Mouse (Mus musculus): Measurements from ENCODE around the gene Coro1c. TPM values are rescaled to one million over a fixed set of nuclear protein-coding genes. Genes with fewer than 3 reads are reported as not detected.

The Coro1c gene
- 129 to 177 TPM (median 136 TPM) in 3 replicates for total RNA-seq (2017)

DNA sequence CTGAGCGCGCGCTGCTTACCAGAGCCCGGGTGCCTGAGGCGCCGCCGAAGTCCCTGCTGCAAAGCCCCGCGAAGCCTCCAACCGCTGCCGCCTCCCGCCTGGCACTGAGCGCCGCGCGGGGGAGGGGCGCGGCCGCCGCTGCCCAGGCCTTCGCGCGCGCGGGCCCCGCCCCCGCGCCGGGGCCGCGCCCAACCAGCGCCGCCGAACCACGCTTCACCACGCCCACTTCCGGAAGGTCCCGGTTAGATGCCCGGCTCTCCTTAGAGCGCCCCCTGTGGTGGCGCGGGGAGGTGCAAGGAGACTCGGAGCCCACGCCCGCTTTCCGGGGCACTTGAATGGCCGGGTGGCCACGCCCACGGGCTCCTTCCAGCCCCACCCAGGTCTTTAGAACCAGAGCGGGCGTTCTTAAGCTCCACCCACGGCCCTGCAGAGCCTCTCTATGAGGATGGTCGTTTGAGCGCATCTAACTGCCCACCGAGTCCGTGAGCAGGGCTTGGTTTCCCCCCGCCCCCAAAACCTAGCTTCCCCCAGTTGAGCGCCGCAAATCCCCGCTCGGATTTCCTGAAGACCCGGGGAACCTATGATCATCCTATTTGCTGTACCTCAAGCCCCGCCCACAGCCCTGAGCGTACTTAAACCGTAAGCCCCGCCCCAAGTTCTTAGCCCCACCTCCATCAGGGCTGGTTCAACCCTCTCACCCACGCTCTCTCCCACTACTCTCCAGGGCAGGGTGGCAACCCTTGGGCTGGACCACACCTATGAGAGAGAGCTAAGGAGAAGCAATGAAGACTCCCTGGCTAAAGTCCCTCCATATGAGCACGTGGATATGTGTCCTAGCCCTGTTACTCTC, at the start of gene Coro1c:
TSS of gene Coro1c (minus strand) at position 167 of the 850 bp plus-strand sequence.
- peak; percentile 84 for ATAC-seq (replicated peaks; ENCODE audit: insufficient number of reproducible peaks, low FRiP score, low TSS enrichment, poor library complexity, severe bottlenecking)

DNA sequence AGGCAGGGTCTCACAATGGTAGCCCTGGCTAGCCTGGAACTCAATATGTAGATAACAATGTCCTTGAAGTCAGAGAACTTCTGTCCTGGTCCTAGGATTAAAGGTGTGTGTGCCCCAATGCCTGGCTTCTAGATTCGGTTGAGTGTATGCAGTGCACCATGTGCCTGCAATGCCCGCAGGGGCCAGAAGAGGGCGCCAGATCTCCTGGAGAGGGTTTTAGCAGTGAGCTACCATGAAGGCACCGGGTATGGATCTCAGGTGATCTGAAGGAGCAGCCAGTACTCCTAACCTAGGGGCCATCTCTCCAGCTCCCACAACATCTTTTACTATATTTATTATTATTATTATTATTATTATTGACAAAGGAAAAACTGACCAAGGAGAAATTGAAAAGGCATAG, 48.0 kb upstream of the Coro1c start:
- ATAC-seq (replicated peaks; ENCODE audit: insufficient number of reproducible peaks, low FRiP score, low TSS enrichment, poor library complexity, severe bottlenecking), result peak; percentile 58

DNA sequence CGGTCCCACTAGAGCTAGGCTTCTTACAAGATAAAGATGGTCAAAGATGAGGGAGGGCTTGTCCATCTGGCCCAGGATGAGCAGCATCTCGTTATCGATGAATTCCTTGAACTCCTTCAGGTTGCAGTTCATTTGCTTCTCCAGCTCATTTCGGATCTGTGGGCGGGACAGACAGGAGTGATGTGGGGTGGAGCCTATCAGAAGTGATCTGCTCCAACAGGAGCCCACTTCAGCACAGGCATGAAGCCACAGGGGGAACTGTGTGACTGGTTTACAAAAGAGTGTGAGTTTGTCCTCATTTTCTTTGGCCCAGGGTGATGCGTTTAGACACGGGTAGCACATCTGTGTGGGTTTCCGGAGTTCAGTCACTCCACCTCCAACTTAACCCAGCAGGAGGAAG, 47.1 kb upstream of the Coro1c start:
- no peak for ATAC-seq (replicated peaks; ENCODE audit: insufficient number of reproducible peaks, low FRiP score, low TSS enrichment, poor library complexity, severe bottlenecking)

DNA sequence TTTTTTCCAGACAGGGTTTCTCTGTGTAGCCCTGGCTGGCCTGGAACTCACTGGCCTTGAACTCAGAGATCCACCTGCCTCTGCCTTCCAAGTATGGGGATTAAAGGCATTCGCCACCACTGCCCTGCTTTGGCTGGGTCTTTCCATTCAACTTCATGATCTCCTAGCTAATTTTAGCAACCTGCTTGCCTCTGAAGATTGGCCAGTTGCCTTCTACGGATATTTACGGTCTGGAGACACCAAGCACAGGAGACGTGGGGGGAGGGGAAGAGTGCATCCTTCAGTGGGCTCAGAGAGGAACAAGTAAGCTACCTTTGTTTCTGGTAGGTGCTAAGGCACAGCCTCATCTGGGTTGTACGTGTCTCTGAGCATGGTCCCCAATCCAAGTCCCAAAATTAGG, 46.7 kb upstream of the Coro1c start:
- ATAC-seq (replicated peaks; ENCODE audit: insufficient number of reproducible peaks, low FRiP score, low TSS enrichment, poor library complexity, severe bottlenecking), result no peak

DNA sequence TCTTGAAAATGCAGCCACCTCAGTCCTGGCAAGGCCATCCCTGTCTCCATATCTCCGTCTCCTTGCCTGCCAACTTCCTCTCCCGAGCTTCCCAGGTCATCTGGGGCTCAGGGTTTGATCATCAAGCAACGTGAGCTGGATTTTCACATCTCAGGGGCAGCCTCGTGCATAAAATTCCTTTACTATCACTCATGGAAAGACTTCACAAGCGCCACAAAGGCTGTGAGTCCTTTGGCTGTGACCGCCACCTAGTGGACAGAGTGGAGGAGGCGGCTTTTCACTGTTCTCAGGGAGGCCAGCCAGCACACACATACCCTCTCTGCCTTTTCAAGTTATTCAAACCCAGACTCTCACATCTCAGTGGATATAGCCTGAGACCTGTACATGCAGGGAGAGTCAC, 45.9 kb upstream of the Coro1c start:
- ATAC-seq (replicated peaks; ENCODE audit: insufficient number of reproducible peaks, low FRiP score, low TSS enrichment, poor library complexity, severe bottlenecking), result peak; percentile 65

DNA sequence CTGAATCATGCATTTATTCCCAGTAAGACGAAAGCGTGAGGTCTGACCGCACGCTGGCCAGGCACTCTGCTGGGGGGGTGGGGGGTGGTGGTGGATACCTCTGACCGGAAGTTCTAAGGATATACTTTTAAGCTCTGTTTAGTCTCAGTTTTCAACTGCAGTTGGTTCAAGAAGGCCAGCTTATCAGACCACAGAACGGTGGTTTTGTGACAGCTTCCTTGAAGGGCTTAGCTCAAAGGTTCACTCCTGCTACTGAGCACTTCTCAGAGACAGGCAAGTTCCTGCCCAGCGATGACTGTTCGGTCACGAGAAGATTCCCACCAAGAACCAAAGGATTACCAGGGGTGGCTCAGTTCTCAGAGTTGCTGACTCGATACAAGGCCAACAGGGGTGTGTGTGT, 44.0 kb upstream of the Coro1c start:
- no peak for ATAC-seq (replicated peaks; ENCODE audit: insufficient number of reproducible peaks, low FRiP score, low TSS enrichment, poor library complexity, severe bottlenecking)

DNA sequence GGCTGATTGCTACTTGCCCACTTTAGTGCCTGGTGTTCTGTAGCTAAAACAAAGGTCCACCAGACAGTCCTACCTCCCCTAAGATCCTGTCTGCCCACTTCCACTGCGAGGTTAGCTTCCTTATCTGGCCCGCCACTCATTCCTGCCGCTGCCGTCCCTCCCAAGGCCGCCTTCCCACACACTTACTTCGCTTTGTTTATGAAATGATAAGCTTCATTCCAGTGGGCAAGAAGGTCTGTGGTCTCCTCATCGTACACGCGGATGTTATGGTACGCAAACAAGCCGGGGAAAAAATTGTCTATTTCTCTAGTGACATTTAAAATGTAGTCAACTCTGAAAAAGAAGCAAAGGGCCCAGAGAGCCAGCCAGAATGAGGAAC, 43.1 kb upstream of the Coro1c start:
- ATAC-seq (replicated peaks; ENCODE audit: insufficient number of reproducible peaks, low FRiP score, low TSS enrichment, poor library complexity, severe bottlenecking), result no peak

DNA sequence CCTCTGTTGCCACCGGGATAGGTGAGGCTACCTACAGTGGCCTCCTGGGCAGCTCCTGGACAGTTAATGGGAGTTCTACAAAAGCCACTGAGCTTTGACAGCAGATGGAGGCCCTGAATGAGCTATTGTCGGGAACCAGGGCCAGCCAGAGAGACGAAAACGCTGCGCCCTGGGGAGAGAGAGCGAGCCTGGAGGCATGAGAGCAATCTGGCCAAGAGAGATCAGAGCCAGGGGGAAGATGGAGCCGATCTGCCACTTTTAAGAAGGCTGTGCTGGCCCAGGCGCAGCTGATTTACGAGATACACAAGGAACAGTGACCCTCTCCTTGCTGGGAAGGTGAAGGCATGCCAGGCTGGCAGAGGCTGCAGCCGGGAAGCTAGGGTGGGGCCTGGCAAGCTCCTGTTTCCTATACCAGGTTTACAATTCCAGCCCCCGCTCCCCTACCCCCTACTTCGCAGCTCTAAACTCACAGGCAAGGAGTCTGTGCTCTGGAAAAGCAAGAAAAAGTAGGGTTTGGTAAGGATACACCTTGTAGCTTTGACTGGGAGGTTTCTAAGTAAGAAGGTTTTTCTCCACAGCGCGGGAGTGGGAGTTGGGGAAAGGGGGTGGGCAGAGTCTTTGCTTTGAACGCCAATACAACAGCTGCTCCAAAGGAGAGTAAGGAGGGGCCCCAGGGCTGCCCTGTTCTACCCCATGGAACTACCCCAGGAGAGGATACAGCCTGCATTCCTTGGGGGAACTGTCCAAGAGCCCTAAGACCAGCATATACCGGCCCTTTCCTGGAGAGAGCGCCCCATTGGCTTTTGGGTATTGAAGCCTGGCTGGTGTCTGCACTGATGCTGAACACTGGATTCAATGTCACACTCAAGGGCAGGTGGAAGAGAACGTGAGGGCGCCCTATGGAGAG, 42.5 kb upstream of the Coro1c start:
- ATAC-seq (replicated peaks; ENCODE audit: insufficient number of reproducible peaks, low FRiP score, low TSS enrichment, poor library complexity, severe bottlenecking), result no peak

DNA sequence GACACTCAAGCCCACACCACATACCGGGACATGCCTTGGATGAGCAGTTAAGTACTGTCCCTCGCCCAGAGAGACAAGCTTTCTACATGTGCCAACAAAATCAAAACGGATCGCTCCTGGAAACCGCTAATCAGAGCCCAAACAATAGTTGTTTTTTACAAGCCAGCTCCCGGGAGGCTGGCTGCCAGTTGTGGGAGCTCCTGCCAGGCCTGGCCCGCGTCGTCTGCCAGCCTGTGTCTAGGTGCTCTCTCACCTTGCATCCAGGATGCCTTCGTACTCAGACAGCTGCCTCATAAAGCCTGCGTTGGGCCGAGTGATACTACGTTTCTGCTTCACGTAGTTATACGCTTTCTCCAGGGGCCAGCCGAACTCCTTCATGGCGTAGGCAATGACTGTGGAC, 41.6 kb upstream of the Coro1c start:
- no peak for ATAC-seq (replicated peaks; ENCODE audit: insufficient number of reproducible peaks, low FRiP score, low TSS enrichment, poor library complexity, severe bottlenecking)

DNA sequence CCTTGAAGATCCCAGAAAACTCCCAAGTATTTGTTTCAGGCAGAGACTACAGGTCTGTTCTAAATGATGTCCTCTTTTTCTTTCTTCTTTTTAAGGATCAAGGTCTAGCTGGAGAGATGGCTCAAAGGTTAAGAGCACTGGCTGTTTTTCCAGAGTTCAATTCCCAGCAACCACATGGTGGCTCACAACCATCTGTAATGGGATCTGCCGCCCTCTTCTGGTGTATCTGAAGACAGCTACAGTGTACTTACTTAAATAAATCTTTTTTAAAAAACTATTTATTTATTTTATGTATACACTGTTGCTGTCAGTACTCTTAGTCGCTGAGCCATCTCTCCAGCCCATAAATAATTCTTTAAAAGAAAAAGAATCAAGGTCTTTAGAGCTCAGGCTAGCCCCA, 38.7 kb upstream of the Coro1c start:
- no peak for ATAC-seq (replicated peaks; ENCODE audit: insufficient number of reproducible peaks, low FRiP score, low TSS enrichment, poor library complexity, severe bottlenecking)

DNA sequence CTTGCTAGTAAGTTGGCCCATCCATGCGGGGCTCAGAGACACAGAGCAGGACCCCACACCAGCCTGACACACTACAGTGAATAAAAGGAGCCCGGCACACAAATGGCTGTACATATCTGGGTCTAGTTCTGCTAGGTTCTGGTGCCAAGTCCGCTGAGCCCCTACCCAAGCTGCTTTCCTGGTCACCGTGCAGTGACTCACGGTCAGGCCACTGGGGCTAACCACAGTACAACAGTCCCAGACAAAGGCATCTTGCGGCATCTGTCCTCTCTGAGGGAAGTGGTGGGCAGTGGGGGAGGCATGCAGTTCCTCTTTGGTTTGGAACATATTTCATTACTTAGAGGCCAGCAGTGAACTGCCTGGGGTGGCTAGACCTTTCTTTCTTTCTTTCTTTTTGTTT, 36.6 kb upstream of the Coro1c start:
- peak; percentile 91 for ATAC-seq (replicated peaks; ENCODE audit: insufficient number of reproducible peaks, low FRiP score, low TSS enrichment, poor library complexity, severe bottlenecking)

DNA sequence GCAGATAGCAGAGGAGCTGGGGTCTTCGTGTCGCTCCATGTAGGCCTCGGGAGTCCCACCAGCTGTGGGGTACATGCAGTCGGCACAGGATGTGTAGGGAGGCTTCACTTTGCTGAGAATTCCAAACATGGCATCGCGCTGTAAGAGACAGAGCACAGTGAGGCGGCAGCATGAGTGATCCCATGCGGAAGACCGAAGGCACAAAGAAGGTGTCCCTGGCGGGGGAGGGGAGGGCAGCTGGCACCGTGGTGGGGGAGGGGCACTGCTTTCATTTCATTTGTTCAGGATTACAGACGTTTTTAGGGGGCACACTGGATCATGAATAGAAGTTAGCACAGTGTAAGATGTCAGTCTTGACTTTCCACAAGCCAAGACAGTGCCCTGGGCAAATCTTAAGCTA, 34.8 kb upstream of the Coro1c start:
- no peak for ATAC-seq (replicated peaks; ENCODE audit: insufficient number of reproducible peaks, low FRiP score, low TSS enrichment, poor library complexity, severe bottlenecking)

DNA sequence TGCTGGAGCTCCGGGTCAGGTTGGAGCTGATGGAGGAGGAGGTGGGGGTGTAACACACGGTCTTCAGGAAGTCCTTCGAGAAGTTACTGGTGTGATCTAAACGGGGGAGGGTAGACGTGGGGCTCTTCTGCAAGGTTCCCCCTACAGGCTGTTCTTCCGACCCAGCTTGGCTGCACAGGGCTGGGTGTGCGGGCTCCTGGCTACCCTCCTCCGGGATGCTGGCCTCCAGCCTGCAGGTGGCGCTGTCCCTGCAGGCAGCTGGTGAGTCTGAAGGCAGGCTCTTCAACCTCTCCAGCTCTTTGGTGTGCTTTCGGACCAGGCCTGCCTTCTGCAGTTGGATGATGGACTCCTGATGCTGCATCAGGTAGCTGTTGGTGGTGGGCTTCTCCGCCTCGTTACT, 34.0 kb upstream of the Coro1c start:
- ATAC-seq (replicated peaks; ENCODE audit: insufficient number of reproducible peaks, low FRiP score, low TSS enrichment, poor library complexity, severe bottlenecking), result no peak

DNA sequence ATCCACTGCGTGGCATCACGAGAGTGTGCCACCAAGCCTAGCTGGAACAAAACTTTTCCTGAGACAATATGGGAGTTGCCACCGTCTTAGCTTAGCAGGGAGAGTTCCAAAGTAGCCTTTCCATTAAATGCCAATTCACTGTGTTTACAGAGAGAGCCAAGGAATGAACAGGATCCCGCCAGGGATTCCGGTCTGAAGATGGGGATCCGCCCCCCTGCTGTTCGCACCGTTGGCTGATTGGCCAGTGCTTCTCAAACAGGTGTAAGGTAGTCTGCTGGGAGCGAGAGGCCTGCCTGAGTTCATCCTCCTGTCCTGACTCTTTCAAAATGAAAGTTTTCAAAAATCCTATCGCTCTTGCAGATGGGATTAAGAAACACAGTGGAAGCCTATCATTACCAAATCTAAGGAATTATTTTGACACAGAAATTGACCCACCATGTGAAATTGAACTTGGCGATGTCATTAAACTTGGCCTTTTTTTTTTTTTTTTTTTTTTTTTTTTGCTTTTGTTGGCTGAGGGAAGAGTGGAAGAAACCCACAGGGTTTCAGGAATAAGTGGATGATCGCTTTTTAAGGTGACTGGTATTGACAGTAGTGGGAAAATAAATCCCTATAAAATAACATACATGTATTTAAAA, 30.8 kb upstream of the Coro1c start:
- no peak for ATAC-seq (replicated peaks; ENCODE audit: insufficient number of reproducible peaks, low FRiP score, low TSS enrichment, poor library complexity, severe bottlenecking)

DNA sequence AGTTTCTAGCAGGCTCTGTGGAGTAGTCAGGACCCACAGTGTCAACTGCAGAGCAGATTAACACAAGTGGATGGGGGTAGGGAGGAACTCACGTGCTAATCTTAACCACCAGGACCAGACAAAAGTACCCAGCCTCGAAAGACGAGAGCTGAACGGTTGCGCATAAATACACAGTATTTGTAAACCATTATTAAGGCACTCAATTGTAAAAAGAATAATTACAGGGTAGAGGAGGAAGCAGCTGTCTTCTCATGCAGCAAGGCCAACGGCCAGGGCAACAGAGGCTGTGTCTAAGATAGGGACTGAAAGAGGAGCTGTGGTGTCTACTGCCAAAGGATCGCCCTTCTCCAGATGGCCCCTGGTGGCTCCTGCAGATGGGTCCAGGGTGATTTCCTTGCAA, 29.1 kb upstream of the Coro1c start:
- no peak for ATAC-seq (replicated peaks; ENCODE audit: insufficient number of reproducible peaks, low FRiP score, low TSS enrichment, poor library complexity, severe bottlenecking)

DNA sequence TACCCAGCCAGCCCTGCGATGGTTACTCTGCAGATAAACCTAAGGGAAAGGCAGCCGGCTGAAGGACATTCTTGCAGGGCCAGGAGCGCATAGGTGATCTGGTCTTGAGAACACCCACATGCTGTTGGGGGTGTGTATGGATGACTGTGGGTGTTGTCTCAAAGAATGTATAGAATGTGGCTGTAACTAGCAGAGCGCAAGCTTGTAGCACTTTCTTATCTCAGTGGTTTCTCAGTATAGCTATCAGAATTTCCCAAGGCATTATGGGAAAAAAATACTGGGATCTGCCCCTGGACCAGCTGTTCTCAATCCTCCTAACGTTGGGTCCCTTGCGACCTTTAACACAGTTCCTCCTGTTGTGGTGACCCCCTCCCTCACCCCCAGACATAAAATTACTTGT, 25.3 kb upstream of the Coro1c start:
- no peak for ATAC-seq (replicated peaks; ENCODE audit: insufficient number of reproducible peaks, low FRiP score, low TSS enrichment, poor library complexity, severe bottlenecking)

DNA sequence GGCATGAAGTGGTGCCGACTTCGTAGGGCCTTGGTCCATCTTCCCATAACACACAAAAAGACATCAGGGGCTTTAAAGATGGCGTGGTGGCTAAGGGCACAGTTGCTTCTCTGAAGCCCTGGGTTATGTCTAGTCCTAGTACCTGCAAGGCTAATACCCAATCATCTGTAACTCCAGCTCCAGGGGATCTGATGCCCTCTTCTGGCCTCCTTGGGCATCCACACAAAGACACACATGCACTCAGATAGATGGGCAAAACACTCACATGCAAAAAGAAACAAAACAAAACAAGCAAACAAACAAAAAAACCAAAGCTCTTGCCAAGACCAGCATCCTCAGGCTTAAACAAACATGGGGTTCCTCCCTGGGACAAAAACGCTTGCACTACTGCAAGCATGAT, 24.9 kb upstream of the Coro1c start:
- no peak for ATAC-seq (replicated peaks; ENCODE audit: insufficient number of reproducible peaks, low FRiP score, low TSS enrichment, poor library complexity, severe bottlenecking)

DNA sequence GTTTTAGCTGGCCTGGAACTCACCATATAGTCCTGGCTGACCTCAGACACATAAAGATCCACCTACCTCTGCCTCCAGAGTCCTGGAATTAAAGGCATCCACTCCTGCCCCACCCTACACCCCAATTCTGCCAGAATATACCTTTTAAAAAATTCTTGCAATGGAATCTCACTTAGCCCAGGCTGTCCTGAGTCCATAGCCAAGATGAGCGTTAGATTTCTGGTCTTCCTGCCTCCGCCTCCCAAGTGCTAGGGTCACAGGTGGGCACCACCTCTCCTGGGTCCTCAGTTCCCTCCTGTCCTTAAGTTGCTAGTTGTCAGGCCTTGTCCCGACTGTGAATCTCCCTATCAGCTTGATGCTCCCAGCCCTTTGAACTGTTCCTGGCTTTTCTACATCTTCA, 23.8 kb upstream of the Coro1c start:
- no peak for ATAC-seq (replicated peaks; ENCODE audit: insufficient number of reproducible peaks, low FRiP score, low TSS enrichment, poor library complexity, severe bottlenecking)

All from monocyte, adult 5-6 weeks (primary cell).